Mouse (Mus musculus) ES-Bruce4 (cell line): ENCODE results near the gene Dnah17.

Experiments used
- CTCF ChIP-seq: IDR thresholded peaks from one replicate; pipeline ENCODE4 v1.8.1; 2011; ENCODE audit warnings: low read depth, low read length
- POLR2A ChIP-seq: IDR thresholded peaks from one replicate; pipeline ENCODE4 v1.8.1; 2011; ENCODE audit warnings: low read length; ENCODE audit not compliant: insufficient read depth

DNA sequence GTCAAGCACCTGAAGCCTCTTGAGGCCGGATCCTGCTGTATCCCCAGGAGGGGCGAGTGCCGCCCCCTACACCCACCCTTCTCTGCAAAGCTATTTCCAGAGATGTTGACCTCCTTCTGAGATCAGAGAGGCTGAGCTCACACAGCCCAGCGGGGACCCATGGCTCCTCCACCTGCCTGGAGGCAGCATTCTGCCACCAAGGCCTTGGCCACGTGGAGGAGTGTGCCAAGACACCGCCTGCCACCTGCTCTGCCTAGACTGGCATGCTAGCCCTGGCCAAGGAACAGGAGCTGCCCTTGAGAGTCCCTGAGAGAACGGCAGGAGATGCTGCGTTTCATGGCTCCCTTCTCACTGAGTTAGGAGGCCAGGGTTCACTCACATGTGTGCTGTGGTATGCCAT is 34.1 kb upstream of the Dnah17 start:
- TF ChIP-seq POLR2A = no peak
- TF ChIP-seq CTCF = no peak
